Mouse (Mus musculus) layer of hippocampus, postnatal 10 days (tissue): Measurements from ENCODE around the gene Olfr38. TPM values are rescaled to one million over a fixed set of nuclear protein-coding genes. Genes with fewer than 3 reads are reported as not detected.
A peak's percentile ranks its signal among the peaks of the same experiment; 100 is the strongest.

Experiments used
- DNase-seq, 2 experiments: peaks; one replicate each; pipeline ENCODE4 v3.0.0; 2021; ENCODE audit warnings: low spot score in 2 of 2
- long read RNA-seq: library from polyadenylated mRNA; stranded (forward); transcript quantifications from one replicate; pipeline ENCODE4 v2.0.0, GENCODE M21; 2023
- total RNA-seq, 2 experiments: library from RNA; stranded (reverse); gene quantifications; 2 replicates each; pipeline ENCODE4 v1.2.3; 2021

Gene Olfr38
- total RNA-seq, result not detected
- long read RNA-seq, result 0 reads

DNA sequence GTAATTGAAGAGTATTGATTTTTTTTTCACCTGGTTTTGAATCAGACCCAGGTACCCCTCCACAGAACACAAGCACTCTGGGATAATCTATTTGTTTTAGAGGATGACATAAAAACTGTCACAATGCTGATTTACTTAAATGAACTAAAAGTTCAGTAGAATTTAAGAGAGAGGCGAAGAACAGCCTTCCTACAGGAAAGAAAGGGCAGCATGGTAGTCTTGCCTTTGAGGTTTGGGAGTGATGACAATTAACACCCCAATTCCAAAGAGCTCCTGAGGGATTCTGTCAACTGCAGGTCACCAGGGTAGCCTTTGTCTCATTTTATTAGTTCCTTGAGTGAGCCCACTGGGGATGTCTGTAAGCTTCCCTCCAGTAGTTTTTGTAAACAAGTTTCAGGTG, at the start of gene Olfr38:
Gene Olfr38, plus strand, starts transcription at position 301 of the 400 bp plus-strand sequence.
- no peak for DNase-seq

DNA sequence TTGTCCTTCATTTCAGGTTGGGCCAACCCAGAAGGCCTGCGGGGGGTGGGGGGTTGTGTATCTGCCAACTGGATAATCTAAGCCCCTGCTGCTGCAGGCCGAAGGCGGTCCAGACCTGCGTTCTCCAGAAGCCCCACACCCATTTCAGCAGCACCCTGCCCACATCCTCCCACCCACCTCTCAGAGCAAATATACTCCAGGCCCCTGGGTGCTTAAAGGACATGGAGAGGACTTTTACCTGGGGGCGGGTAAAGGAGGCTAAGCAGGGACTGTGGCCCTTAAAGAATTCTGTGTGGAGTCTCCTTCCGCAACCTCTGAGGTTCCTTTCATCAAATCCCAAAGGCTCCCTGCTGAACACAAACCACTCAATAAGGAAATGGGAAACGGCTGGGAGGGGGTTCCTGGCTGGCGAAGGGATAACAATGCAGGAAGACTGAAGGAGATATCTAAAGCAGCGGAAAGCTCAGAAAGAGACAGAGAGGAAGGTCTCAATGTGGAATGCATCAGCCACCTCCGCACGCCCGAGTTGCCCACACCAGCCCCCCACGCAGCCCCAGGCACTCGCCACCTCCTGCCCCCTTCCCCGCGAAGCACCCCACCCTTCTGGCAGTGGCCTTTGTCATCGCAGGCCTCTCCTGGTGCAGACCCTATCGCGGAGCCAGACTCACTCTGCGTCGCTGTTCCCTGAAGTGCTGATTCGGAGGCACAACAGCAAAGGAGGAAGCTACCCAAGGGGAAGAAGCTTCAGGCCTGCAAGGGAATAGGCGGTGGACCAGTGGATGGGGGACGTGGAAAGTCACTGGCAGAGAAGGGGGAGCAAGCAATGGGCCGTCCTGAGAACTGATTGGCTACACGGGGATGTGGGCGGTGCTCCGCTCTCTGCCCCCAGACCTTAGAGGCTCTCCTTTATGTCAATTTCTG, 46.7 kb upstream of the Olfr38 start, which contains the start of gene Tcaf1:
Gene Tcaf1, minus strand, starts transcription at position 798 of the 921 bp plus-strand sequence.
- DNase-seq, result peak; percentile 82 to 87

DNA sequence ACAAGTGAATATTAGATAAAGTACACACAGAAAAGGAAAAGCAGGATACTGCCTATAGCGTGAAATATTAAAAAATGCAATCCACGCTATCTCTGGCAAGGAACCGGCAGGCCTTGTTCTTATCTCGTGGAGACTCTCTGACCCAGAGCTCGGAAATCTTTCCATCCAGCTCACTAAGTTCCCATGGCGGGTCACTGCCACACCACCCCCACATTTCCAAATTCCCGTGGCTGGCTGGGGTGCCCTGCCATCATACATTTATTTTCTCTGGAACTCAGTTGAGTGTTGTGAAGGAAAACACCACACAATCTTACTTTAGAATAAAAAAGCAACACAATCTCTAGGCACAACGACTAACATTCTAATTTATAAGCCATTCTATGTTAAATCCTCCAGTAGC, 41.5 kb upstream of the Olfr38 start:
- no peak for DNase-seq

GRCm38 (mm10) chr6:42717973-42718372, 38.2 kb upstream of the Olfr38 start:
- no peak for DNase-seq

GRCm38 (mm10) chr6:42739071-42739470, 17.1 kb upstream of the Olfr38 start, which contains the start of gene Olfr453:
Olfr453 (plus strand) TSS chr6:42739371.
- DNase-seq, result no peak

DNA sequence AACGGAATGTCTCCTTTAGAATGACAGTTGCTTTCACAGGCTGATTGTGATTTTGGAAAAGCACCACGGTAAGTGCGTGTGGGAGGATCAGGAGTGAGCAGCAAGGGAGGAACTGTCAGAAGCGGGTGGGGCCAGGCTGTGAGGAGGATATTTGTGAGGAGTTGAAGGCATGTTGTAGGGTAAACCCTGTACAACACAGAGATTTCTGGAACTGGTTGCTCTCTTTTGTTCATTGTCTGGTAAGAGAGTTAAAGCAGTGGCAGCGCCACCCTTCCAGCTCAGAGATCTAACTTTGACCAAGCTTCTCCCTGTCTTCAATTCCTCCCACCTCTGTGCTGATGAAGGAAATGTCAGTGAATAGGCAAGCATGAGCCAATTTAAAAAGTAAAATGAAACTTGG, 13.9 kb upstream of the Olfr38 start:
- DNase-seq, result no peak

DNA sequence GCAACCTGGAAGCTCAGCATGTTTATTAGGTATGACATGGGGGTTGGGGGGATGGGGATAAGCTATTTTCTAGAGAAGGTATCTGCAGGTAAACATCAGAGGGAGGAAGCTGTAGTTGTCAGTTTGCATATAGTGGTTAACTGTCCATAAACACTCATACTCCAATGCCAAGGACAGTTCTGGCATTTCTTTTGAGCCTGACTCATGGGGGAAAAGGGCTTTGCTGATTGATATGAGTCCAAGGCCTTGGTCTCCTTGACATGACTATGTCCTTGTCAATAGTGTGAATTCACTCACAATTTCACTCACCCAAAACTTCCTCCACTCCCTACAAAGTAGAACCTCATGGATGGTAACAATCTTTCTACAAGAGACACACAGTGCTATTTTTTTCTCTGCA, 8.4 kb upstream of the Olfr38 start:
- no peak for DNase-seq

- DNase-seq, result no peak
These were observed 20.9 kb downstream of the Olfr38 start for GRCm38 (mm10) chr6:42777066-42777465.

- DNase-seq, result no peak
These were observed 28.6 kb downstream of the Olfr38 start, which contains the start of gene Olfr452 for GRCm38 (mm10) chr6:42784793-42785192. Olfr452 (plus strand) TSS chr6:42785093.

DNA sequence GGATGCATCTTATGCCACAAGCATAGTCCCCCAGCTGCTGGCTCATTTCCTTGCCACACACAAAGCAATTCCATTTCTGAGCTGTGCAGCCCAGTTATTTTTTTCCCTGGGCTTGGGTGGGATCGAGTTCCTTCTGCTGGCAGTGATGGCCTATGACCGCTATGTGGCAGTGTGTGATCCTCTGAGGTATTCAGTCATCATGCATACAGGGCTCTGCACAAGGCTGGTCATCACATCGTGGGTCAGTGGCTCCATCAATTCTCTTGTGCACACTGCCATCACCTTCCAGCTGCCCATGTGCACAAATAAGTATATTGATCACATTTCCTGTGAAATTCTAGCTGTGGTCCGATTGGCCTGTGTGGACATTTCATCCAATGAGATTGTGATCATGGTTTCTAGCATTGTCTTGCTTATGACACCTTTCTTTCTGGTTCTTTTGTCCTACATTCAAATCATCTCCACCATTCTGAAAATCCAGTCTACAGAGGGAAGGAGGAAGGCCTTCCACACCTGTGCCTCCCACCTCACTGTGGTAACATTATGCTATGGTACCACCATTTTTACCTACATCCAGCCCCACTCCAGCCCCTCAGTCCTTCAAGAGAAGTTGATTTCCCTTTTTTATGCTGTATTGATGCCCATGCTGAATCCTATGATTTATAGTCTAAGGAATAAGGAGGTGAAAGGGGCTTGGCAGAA, 34.2 kb downstream of the Olfr38 start:
- no peak for DNase-seq

DNA sequence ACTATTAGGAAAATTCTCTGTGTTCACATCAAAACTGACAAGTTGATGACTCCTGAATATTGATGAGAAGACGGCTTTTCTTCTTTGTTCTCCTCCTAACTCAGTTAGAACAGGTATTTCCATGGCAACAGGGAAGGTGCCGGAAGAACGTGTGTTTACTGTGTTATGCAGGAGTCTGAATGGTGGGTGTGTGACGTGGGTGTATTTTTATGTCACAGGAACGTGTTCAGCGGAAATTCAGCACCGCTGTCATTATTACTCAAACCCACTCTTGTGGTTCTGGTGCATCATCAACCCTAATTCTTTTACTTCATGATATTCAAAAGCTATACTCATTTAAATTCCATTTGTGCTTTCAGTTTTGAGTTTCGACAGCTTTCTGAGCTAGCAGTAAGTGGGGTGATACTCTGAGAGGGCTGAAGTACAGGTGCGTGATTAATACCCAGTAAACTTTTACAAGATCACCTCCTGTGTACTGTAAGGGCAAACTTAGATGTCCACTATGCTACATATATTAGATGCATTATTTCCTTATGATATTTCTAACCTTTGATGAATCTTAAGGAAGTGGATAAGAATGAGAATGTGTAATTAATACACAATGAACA, 34.8 kb downstream of the Olfr38 start:
- DNase-seq, result no peak

DNA sequence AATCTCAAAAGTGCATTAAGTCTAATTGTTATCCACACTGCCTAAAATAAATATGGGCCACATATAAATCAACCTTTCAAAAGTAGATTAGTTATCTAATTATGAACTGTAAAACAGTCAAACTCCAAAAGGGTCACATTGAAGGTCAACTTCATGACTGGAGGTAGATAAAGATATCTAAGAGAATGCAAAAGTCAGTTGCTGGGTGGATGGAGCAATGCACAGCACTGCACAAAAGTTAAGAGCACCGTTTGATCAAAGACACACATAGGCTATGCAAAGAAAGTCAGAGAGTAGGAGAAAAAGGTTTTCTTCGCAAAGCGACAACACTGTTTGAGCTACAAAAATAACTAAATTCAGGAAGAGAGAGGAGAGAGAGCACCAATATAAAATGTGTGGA, 38.8 kb downstream of the Olfr38 start:
- DNase-seq, result no peak

DNA sequence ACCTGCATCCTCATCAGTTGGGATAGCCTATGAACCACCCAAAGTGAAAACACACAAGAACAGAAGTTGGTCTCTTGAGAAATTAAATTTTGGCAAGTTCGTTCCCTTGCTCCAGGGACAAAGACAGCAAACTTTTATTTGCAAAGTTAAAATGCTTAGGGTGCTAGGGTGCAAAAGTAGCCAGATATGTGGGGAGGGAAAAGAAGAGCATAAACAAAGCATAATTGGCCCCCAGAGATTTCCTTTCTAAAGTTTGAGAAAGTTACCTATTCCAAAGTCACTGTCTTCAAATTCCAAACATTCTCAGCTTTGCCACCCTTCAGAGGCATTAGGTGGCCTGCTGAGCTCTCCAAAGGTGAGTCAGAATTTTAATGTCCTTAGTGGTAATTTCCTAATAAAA, 55.4 kb downstream of the Olfr38 start, which contains the start of gene Olfr450:
Gene Olfr450, plus strand, starts transcription at position 301 of the 400 bp plus-strand sequence.
- DNase-seq, result no peak

Other genes with a start within 250 kb of the Olfr38 start
- gene Olfr455, start 208.8 kb upstream of the Olfr38 start, total RNA-seq, result not detected
- gene Tcaf3, start 158.7 kb upstream of the Olfr38 start, total RNA-seq, result not detected
- 1 to 10 TPM; 1.3 to 2.1 TPM for gene Tcaf2, start 111.2 kb upstream of the Olfr38 start, total RNA-seq
- gene Tcaf1, start 46.3 kb upstream of the Olfr38 start, total RNA-seq, result 100 to 1,000 TPM; 246 to 253 TPM
- not detected for gene Olfr453, start 17.0 kb upstream of the Olfr38 start, total RNA-seq
- gene Olfr452, start 28.7 kb downstream of the Olfr38 start, total RNA-seq, result not detected
- not detected for gene Olfr450, start 55.5 kb downstream of the Olfr38 start, total RNA-seq
- gene Olfr449, start 78.0 kb downstream of the Olfr38 start, total RNA-seq, result not detected
- gene Olfr448, start 134.0 kb downstream of the Olfr38 start, total RNA-seq, result not detected
- gene Olfr447, start 152.5 kb downstream of the Olfr38 start, total RNA-seq, result not detected
- gene Olfr446, start 165.0 kb downstream of the Olfr38 start, total RNA-seq, result not detected
- not detected for gene Olfr444, start 192.7 kb downstream of the Olfr38 start, total RNA-seq